Mouse (Mus musculus): ENCODE results near the gene Adgrg1. TPM values are rescaled to one million over a fixed set of nuclear protein-coding genes. Genes with fewer than 3 reads are reported as not detected.
A peak's percentile ranks its signal among the peaks of the same experiment; 100 is the strongest.

The Adgrg1 gene
- polyA plus RNA-seq, 1 experiment from 2014 or later, result 109 TPM

DNA sequence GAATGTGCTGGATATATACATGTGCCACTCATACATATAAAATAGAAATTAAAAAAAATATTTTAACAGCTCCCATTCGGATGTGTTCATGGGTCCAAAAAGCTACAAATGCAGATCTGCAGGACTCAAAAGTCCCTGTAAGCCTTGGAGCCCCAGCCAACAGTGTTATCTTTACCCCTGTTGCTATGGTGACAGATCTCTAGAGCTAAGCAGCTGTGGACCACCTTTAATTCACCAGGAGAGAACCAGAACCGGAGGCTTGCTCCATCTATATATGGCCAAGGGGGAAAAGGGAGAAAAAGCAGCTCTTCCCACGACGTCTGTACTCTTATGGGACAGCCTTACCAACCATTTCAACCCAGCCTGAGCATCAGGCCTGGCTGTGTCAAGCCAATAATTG is 70.3 kb downstream of the Adgrg1 start:
- H3K4me1 ChIP-seq (replicated peaks; ENCODE audit: insufficient read depth, low read length), result 0 out of 2 replicates have a peak, but pooled peaks cover 7% of the 10 kb centered on the region
- H3K27me3 ChIP-seq (ENCODE audit: insufficient read depth, low read length), result no peaks in the 10 kb centered on the region
- H3K9ac ChIP-seq (ENCODE audit: low read depth, low read length), result no peak overlapping the region
- no peak overlapping the region for H3K27ac ChIP-seq
- no peaks in the 10 kb centered on the region for H3K9me3 ChIP-seq (replicated peaks; ENCODE audit: low read length)
- H3K4me3 ChIP-seq (replicated peaks; ENCODE audit: low read depth, low read length), result no peak overlapping the region
- 73% methylated on average over 4 of the region's 4 CpGs for WGBS
- H3K36me3 ChIP-seq (ENCODE audit: insufficient read depth, low read length), result no peaks in the 10 kb centered on the region
- DNase-seq (ENCODE audit: low spot score), result no peak
- no peak overlapping the region for H3K4me2 ChIP-seq (ENCODE audit: low read length)
- no peak for TF ChIP-seq CTCF (IDR thresholded peaks at IDR 0.05; ENCODE audit: low read depth)
- no peak for ATAC-seq (replicated peaks; ENCODE audit: low FRiP score, low read depth)

DNA sequence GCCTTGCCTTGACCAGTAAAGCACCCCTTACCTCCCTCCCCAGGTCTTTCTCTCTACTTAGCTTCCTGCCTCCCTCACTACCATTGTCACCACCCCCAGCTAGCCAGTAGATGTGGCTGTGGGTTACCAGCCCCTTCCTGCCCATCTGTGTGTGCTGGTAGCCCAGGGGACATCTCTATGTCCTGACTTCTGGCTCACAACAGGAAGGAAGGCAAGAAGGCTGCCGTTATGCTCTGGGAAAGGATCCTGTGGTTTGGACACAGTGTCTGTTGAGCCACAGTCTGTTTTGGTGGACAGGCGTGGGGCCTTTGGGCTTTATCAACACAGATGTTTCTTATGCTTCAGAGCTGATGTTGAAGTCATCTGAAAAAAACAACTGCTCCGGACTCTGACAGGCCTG is 72.4 kb downstream of the Adgrg1 start:
- no peaks in the 10 kb centered on the region for H3K27me3 ChIP-seq (ENCODE audit: insufficient read depth, low read length)

DNA sequence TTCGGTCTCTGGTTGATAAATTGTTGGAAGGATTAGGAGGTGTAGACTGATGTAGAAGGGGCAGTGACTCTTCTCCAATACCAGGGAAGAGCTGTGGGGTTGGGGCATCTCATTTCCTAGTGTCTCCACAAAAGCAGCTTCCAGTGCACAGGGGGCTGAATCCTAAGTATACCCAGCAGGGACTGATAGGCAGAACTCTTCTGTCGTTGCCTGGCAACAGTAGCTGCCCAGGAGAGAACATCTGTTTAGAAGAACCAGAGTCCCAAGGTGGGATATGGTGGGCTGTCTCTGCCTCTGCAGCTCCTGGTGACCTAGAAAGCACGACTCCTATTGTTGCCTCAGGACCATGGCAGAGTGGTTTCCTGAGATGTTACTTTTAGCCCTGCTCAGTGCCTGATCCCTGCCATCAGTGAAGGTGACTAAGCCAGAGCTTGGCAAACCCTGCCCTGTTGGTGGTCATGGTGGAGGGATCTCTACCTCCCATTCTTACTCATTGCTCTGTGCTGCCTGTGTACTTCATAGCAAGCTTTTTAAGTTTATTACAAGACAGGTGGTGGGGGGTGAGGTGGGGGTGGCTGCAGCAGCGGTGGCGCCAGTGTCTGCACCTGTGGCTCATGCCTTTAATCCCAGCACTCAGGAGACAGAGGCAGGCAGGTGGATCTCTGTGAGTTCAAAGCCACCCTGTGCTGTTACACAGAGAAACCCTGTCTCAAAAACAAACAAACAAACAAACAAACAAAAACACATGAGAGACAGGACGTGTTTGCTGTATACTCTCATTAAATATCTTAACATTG is 73.5 kb downstream of the Adgrg1 start:
- DNase-seq (ENCODE audit: low spot score), result no peak
- H3K9ac ChIP-seq (ENCODE audit: low read depth, low read length), result no peak overlapping the region
- H3K27ac ChIP-seq, result no peak overlapping the region
- H3K36me3 ChIP-seq (ENCODE audit: insufficient read depth, low read length), result no peaks in the 10 kb centered on the region
- H3K9me3 ChIP-seq (replicated peaks; ENCODE audit: low read length), result no peaks in the 10 kb centered on the region
- no peaks in the 10 kb centered on the region for H3K27me3 ChIP-seq (ENCODE audit: insufficient read depth, low read length)
- H3K4me2 ChIP-seq (ENCODE audit: low read length), result no peak overlapping the region
- WGBS, result 69% methylated on average over 6 of the region's 6 CpGs
- H3K4me3 ChIP-seq (replicated peaks; ENCODE audit: low read depth, low read length), result no peak overlapping the region
- no peak for TF ChIP-seq CTCF (IDR thresholded peaks at IDR 0.05; ENCODE audit: low read depth)
- H3K4me1 ChIP-seq (replicated peaks; ENCODE audit: insufficient read depth, low read length), result 0 out of 2 replicates have a peak, but pooled peaks cover 2% of the 10 kb centered on the region
- ATAC-seq (replicated peaks; ENCODE audit: low FRiP score, low read depth), result no peak

More for the DNA sequence above, 72.4 kb downstream of the Adgrg1 start:
- no peaks in the 10 kb centered on the region for H3K9me3 ChIP-seq (replicated peaks; ENCODE audit: low read length)
- no peak overlapping the region for H3K27ac ChIP-seq
- ATAC-seq (replicated peaks; ENCODE audit: low FRiP score, low read depth) (no peak), DNase-seq (ENCODE audit: low spot score) (no peak)
- no peak overlapping the region for H3K4me2 ChIP-seq (ENCODE audit: low read length)
- WGBS, result 52% methylated on average over 3 of the region's 3 CpGs
- no peak overlapping the region for H3K4me3 ChIP-seq (replicated peaks; ENCODE audit: low read depth, low read length)
- H3K4me1 ChIP-seq (replicated peaks; ENCODE audit: insufficient read depth, low read length), result 0 out of 2 replicates have a peak, but pooled peaks cover 3% of the 10 kb centered on the region
- no peak overlapping the region for H3K9ac ChIP-seq (ENCODE audit: low read depth, low read length)
- H3K36me3 ChIP-seq (ENCODE audit: insufficient read depth, low read length), result no peaks in the 10 kb centered on the region
- TF ChIP-seq CTCF (IDR thresholded peaks at IDR 0.05; ENCODE audit: low read depth), result no peak

DNA sequence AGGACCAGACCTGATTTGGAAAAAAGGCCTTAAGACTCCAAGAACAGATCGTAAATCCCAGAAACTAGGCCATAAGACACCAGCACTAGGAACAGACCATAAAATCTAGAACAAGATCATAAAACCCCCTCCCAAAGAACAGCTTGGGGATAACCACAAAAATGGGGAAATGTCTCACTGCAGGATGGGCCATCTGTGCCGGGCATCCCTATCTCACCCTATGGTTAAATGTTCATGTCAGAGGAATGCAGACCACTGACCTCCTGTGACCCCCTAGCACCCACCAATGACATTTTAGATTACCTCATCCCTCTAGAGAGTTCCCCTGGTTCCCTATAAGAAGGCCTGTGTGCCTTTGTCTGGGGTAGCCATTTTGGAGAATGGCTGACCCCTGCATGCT is 75.1 kb downstream of the Adgrg1 start:
- H3K9me3 ChIP-seq (replicated peaks; ENCODE audit: low read length), result no peaks in the 10 kb centered on the region
- no peak for DNase-seq (ENCODE audit: low spot score)
- H3K27ac ChIP-seq, result no peak overlapping the region
- H3K4me1 ChIP-seq (replicated peaks; ENCODE audit: insufficient read depth, low read length), result no peaks in the 10 kb centered on the region
- TF ChIP-seq CTCF (IDR thresholded peaks at IDR 0.05; ENCODE audit: low read depth), result no peak
- H3K36me3 ChIP-seq (ENCODE audit: insufficient read depth, low read length), result no peaks in the 10 kb centered on the region
- 61% methylated on average over 2 of the region's 2 CpGs for WGBS
- H3K4me2 ChIP-seq (ENCODE audit: low read length), result no peak overlapping the region
- no peak overlapping the region for H3K9ac ChIP-seq (ENCODE audit: low read depth, low read length)
- no peak overlapping the region for H3K4me3 ChIP-seq (replicated peaks; ENCODE audit: low read depth, low read length)
- no peaks in the 10 kb centered on the region for H3K27me3 ChIP-seq (ENCODE audit: insufficient read depth, low read length)
- ATAC-seq (replicated peaks; ENCODE audit: low FRiP score, low read depth), result no peak

DNA sequence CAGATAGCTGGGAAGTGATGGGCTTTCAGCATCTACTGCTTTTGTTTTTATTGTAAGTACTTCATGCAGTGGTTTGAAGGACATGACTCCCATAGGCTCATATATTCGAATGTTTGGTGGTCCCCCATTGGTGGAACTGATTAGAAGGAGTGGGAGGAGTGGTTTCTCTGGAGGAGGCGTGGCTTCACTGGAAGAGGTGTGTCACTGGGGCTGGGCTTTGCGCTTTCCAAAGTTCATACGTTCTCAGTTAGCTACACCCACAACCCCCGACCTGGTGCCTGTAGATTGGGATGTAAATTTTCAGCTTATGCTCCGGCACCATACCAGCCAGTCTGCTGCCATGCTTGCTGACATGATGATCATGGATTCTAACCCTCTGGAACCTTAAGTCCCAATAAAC is 79.9 kb downstream of the Adgrg1 start:
- Histone ChIP-seq H3K4me1 (replicated peaks; ENCODE audit: insufficient read depth, low read length) (no peaks in the 10 kb centered on the region), H3K9me3 (replicated peaks; ENCODE audit: low read length) (no peaks in the 10 kb centered on the region), H3K27ac (no peak overlapping the region), H3K9ac (ENCODE audit: low read depth, low read length) (no peak overlapping the region), H3K36me3 (ENCODE audit: insufficient read depth, low read length) (no peaks in the 10 kb centered on the region), H3K4me3 (replicated peaks; ENCODE audit: low read depth, low read length) (no peak overlapping the region), H3K27me3 (ENCODE audit: insufficient read depth, low read length) (no peaks in the 10 kb centered on the region), H3K4me2 (ENCODE audit: low read length) (no peak overlapping the region)
- 62% methylated on average over 6 of the region's 6 CpGs for WGBS
- 0 out of 2 replicates have a peak, but pooled peaks have one; percentile 5 for ATAC-seq (replicated peaks; ENCODE audit: low FRiP score, low read depth)
- no peak for TF ChIP-seq CTCF (IDR thresholded peaks at IDR 0.05; ENCODE audit: low read depth)
- no peak for DNase-seq (ENCODE audit: low spot score)

DNA sequence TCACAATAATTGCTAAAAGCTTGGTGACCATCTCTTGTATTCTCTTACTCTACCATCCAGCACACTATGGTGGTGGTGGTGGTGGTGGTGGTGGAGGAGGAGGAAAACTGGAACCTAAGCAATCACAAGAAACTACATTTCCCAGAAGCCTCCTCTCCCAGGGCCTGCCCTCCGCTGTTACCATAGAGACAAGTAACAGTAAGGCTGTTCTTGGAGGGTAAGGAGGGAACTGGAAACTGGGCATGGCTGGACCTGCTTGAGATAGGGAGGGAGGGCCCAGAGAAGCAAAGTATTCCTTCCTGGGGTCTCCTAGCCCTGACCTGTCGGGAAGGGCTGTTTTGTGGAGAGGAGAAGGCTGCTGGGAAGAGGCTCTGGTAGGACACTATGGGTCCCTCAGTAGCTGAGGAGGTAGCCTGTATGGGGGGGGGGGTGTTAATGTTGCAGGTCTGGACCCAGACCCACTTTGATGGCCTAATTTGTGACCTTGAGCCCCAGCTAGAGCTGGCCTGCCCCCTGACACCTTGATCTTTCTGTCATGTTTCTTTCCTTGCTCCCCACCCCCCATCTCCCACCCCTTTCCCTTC is 80.5 kb downstream of the Adgrg1 start, which contains the start of gene Drc7:
Drc7 (plus strand) TSS at position 177 of the 584 bp plus-strand sequence.
- Histone ChIP-seq H3K27ac (no peak within 1 kb of the TSS), H3K9me3 (replicated peaks; ENCODE audit: low read length) (no peaks in the 10 kb centered on the region), H3K27me3 (ENCODE audit: insufficient read depth, low read length) (no peaks in the 10 kb centered on the region), H3K4me3 (replicated peaks; ENCODE audit: low read depth, low read length) (no peak within 1 kb of the TSS), H3K36me3 (ENCODE audit: insufficient read depth, low read length) (no peaks in the 10 kb centered on the region), H3K4me2 (ENCODE audit: low read length) (no peak within 1 kb of the TSS), H3K9ac (ENCODE audit: low read depth, low read length) (no peak within 1 kb of the TSS), H3K4me1 (replicated peaks; ENCODE audit: insufficient read depth, low read length) (no peaks in the 10 kb centered on the region)
- no peak for TF ChIP-seq CTCF (IDR thresholded peaks at IDR 0.05; ENCODE audit: low read depth)
- 13% methylated on average over 2 of the region's 2 CpGs for WGBS
- ATAC-seq (replicated peaks; ENCODE audit: low FRiP score, low read depth) (peak; percentile 61; the same call in 1 of the 2 replicates), DNase-seq (ENCODE audit: low spot score) (peak; percentile 54)
